Mouse (Mus musculus): ENCODE measurements around the gene Lrrc4.

- no peak for TF ChIP-seq CTCF (IDR thresholded peaks at IDR 0.05)
- no peak for TF ChIP-seq EP300 (IDR thresholded peaks at IDR 0.05)
Measured at GRCm38 (mm10) chr6:28729236-28729635, 102.3 kb downstream of the Lrrc4 start.
